Mouse (Mus musculus) megakaryocyte, embryonic 14.5 days (primary cell): ENCODE measurements around the gene Mast2.

Source experiments
- FLI1 ChIP-seq: IDR thresholded peaks from 2 replicates; pipeline ENCODE4 v1.6.1; 2012; ENCODE audit warnings: low read length, inconsistent platforms, mixed read lengths
- GATA1 ChIP-seq: IDR thresholded peaks from 3 replicates; pipeline ENCODE4 v1.6.1; 2012; ENCODE audit warnings: mixed read lengths, low read length, inconsistent platforms, borderline replicate concordance

GRCm38 (mm10) chr4:116451553-116451952 lies 12.4 kb downstream of the Mast2 start:
- no peak for TF ChIP-seq GATA1
- TF ChIP-seq FLI1, result no peak
